In the genomic region with DNA sequence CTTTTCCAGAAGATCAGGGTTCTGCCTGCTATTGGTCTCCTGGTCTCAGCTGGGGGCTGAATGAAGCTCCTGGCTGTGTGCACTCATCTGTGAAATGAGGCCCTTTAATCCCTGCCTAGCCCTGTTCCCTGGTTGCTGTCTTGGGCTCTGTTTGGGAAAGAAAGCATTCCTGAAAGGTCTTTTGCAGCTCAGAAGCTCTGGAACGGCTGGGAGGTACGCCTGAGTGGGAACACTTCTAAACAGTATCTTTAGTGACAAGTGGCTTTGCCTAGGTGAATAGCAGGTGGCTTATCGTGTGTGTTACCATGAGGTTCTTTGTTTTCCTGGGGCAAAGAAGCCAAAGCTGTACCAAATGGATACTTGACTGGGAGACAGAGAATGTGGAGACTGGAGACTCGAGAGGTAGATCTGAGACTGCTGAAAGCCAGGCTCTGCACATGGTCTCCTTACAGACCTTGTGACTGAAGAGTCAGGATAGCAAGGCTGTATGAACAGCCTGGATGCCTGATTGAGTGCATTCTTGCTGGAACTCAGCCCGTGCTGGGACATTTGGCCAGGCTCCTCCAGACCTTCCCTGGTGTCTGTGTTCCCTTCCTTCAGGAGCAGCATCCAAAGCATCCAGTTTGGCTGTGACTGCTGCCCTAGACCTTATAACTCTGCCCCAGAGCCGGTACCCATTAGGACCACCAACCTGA, we compare ENCODE assay signal across 8 mouse cellular contexts. TPM values are rescaled to one million over a fixed set of nuclear protein-coding genes. Genes with fewer than 3 reads are reported as not detected.
A peak's percentile ranks its signal among the peaks of the same experiment; 100 is the strongest.
DNase-seq lines count a peak whose midpoint lies in the region; ATAC-seq and TF ChIP-seq lines count a peak whose summit lies in the region.

No protein-coding gene starts in this region.

- no peak overlapping the region for H3K4me2 ChIP-seq in heart, embryonic 14.5 days (ENCODE audit: low read length)
- H3K4me2 ChIP-seq in hindbrain, postnatal 0 days (ENCODE audit: low read depth, low read length): peak overlapping the region; percentile 13; the same call in 1 of the 2 replicates

- peak overlapping the region; percentile 30 to 35; a peak in 2 of 4 replicates for H3K27ac ChIP-seq in heart, embryonic 14.5 days (replicated peaks in 1 of 2; ENCODE audit: control insufficient read depth in 1 of 2, insufficient read depth in 1 of 2, low read depth in 2 of 2, low read length in 2 of 2)
- H3K27ac ChIP-seq in hindbrain, postnatal 0 days: peak overlapping the region; percentile 69
- H3K27ac ChIP-seq in midbrain, embryonic 10.5 days (replicated peaks): peak overlapping the region; percentile 86

- TF ChIP-seq CTCF in hindbrain, postnatal 0 days (IDR thresholded peaks at IDR 0.05; ENCODE audit: low read depth): no peak

- H3K4me3 ChIP-seq in heart, embryonic 14.5 days (ENCODE audit: control insufficient read depth in 1 of 2, insufficient read depth in 1 of 2, low read depth in 1 of 2, low read length in 2 of 2): no peak overlapping the region
- no peak overlapping the region for H3K4me3 ChIP-seq in hindbrain, postnatal 0 days (ENCODE audit: low read length)
- H3K4me3 ChIP-seq in midbrain, embryonic 10.5 days: peak overlapping the region; percentile 16; the same call in 1 of the 2 replicates

- peaks cover 40 to 50% of the 10 kb centered on the region in 2 experiments for H3K4me1 ChIP-seq in heart, embryonic 14.5 days (ENCODE audit: control insufficient read depth in 2 of 2, insufficient read depth in 2 of 2, low read length in 2 of 2)
- peaks cover 43% of the 10 kb centered on the region for H3K4me1 ChIP-seq in hindbrain, postnatal 0 days (ENCODE audit: insufficient read depth, low read length)
- H3K4me1 ChIP-seq in midbrain, embryonic 10.5 days: peaks cover 61% of the 10 kb centered on the region

- no peak overlapping the region for H3K9ac ChIP-seq in heart, embryonic 14.5 days (ENCODE audit: low read length)
- H3K9ac ChIP-seq in hindbrain, postnatal 0 days (replicated peaks; ENCODE audit: low read length): 0 out of 2 replicates have a peak overlapping the region, but pooled peaks have one; percentile 0

- 35% methylated on average over 6 of the region's 6 CpGs for WGBS in heart, embryonic 14.5 days
- 21% methylated on average over 6 of the region's 6 CpGs for WGBS in hindbrain, postnatal 0 days
- WGBS in midbrain, embryonic 10.5 days: 21% methylated on average over 6 of the region's 6 CpGs

- no peaks in the 10 kb centered on the region for H3K27me3 ChIP-seq in heart, embryonic 14.5 days (ENCODE audit: control insufficient read depth, insufficient read depth, low read length)
- H3K27me3 ChIP-seq in hindbrain, postnatal 0 days (ENCODE audit: insufficient read depth, low read length): no peaks in the 10 kb centered on the region
- no peaks in the 10 kb centered on the region for H3K27me3 ChIP-seq in midbrain, embryonic 10.5 days (ENCODE audit: low read depth, poor library complexity, severe bottlenecking)

- H3K9me3 ChIP-seq in heart, embryonic 14.5 days (ENCODE audit: control insufficient read depth, low read length): no peaks in the 10 kb centered on the region
- no peaks in the 10 kb centered on the region for H3K9me3 ChIP-seq in hindbrain, postnatal 0 days (ENCODE audit: low read length)
- H3K9me3 ChIP-seq in midbrain, embryonic 10.5 days (replicated peaks): no peaks in the 10 kb centered on the region

- H3K36me3 ChIP-seq in heart, embryonic 14.5 days (ENCODE audit: control insufficient read depth, insufficient read depth, low read length): peaks cover 16% of the 10 kb centered on the region
- no peaks in the 10 kb centered on the region for H3K36me3 ChIP-seq in hindbrain, postnatal 0 days (ENCODE audit: insufficient read depth, low read length)
- H3K36me3 ChIP-seq in midbrain, embryonic 10.5 days: peaks cover 38% of the 10 kb centered on the region

- no peak for DNase-seq in heart, adult 11 months
- peak; percentile 63 to 69 for DNase-seq in cerebellum, postnatal 36 days
- peak; percentile 60 for DNase-seq in hindbrain, postnatal 0 days (ENCODE audit: low spot score)
- peak; percentile 66 for DNase-seq in midbrain, embryonic 10.5 days (ENCODE audit: low spot score)
- no peak for DNase-seq in spleen, adult 12 weeks (ENCODE audit: low spot score)
- DNase-seq in gastrocnemius, adult 8-10 months (ENCODE audit: low spot score in 2 of 2): no peak

- ATAC-seq in heart, embryonic 14.5 days (ENCODE audit: insufficient number of reproducible peaks, insufficient read depth, low FRiP score, low read depth): no peak
- no peak for ATAC-seq in hindbrain, postnatal 0 days
- no peak for ATAC-seq in erythroblast, adult 5-6 weeks (replicated peaks; ENCODE audit: low FRiP score, poor library complexity, severe bottlenecking)

RNA-seq across cellular contexts. Expression of gene Klhl25, which starts 6.3 kb away (rescaled TPM):
- 8.3 and 9.4 TPM in 2 replicates for polyA plus RNA-seq in heart, embryonic 14.5 days (2014; fragmentation: Nextera tagmentation; extraction: Ambion mirVana)
- total RNA-seq in hindbrain, postnatal 0 days (2014; rRNA removed): 41.9 and 47.8 TPM in 2 replicates
- polyA plus RNA-seq in hindbrain, postnatal 0 days (2015; fragmentation: Nextera tagmentation; extraction: Ambion mirVana): 14.4 and 15.7 TPM in 2 replicates
- 23.7 and 25.0 TPM in 2 replicates for polyA plus RNA-seq in midbrain, embryonic 10.5 days (2016; fragmentation: Nextera tagmentation; extraction: Ambion mirVana)
- 1 to 10 TPM; 1.7 to 3.6 (median 2.8) TPM for total RNA-seq in gastrocnemius, adult 8-10 months (2022)
- 74.7 and 77.5 TPM in 2 replicates for total RNA-seq in erythroblast, adult 5-6 weeks (2015; ENCODE audit: low replicate concordance)
- 189 and 190 TPM in 2 replicates for total RNA-seq in erythroblast, adult 5-6 weeks (2017; ENCODE audit: low replicate concordance)

Comparison
In these comparisons a context has a peak if more than half of its experiments do, and no peak if none do; other contexts are left out.
1. H3K27ac ChIP-seq: peak in every context shown above with its lines; median percentile 86 in midbrain, embryonic 10.5 days; 69 in hindbrain, postnatal 0 days; 32 in heart, embryonic 14.5 days.
2. DNase-seq: peak in cerebellum, postnatal 36 days (2 of 2), hindbrain, postnatal 0 days (single experiment) and midbrain, embryonic 10.5 days (single experiment); none in heart, adult 11 months (single experiment), spleen, adult 12 weeks (single experiment) and gastrocnemius, adult 8-10 months (0 of 2).